Mouse (Mus musculus) limb, embryonic 14.5 days (tissue): ENCODE measurements around the gene Uqcc1. TPM values are rescaled to one million over a fixed set of nuclear protein-coding genes. Genes with fewer than 3 reads are reported as not detected.

ENCODE experiments used
- ATAC-seq: fragments of 200-750 bp; cut with Nextera tagmentation; 2 replicates; pipeline ENCODE4 v1.8.0; 2017; ENCODE audit warnings: low read depth, moderate number of reproducible peaks, moderate TSS enrichment; ENCODE audit not compliant: low FRiP score
- DNase-seq: peaks from one replicate; pipeline ENCODE4 v3.0.0-alpha.2; 2015; ENCODE audit warnings: low spot score
- H3K27ac ChIP-seq: fragments of 300-500 bp; sonication (generic); replicated peaks from 2 replicates; pipeline ENCODE4 v1.5.1; 2014; ENCODE audit warnings: low read depth, mild to moderate bottlenecking, low read length, moderate library complexity, mixed read lengths
- H3K27me3 ChIP-seq: fragments of 300-500 bp; sonication (generic); 2 replicates; pipeline ENCODE4 v1.6.1; 2014; ENCODE audit warnings: low read length, mixed read lengths; ENCODE audit not compliant: control insufficient read depth, insufficient read depth
- H3K36me3 ChIP-seq: fragments of 300-500 bp; sonication (generic); 2 replicates; pipeline ENCODE4 v1.6.1; 2014; ENCODE audit warnings: mild to moderate bottlenecking, low read length, moderate library complexity, mixed read lengths; ENCODE audit not compliant: control insufficient read depth, insufficient read depth
- H3K4me1 ChIP-seq: fragments of 300-500 bp; sonication (generic); 2 replicates; pipeline ENCODE4 v1.6.1; 2014; ENCODE audit warnings: antibody characterized with exemption, low read length, mixed read lengths; ENCODE audit not compliant: control insufficient read depth, insufficient read depth
- H3K4me2 ChIP-seq: fragments of 300-500 bp; sonication (generic); replicated peaks from 2 replicates; pipeline ENCODE4 v1.6.1; 2014; ENCODE audit warnings: low read depth, mild to moderate bottlenecking, low read length, moderate library complexity; ENCODE audit not compliant: severe bottlenecking
- H3K4me3 ChIP-seq: fragments of 300-500 bp; sonication (generic); replicated peaks from 2 replicates; pipeline ENCODE4 v1.5.1; 2014; ENCODE audit warnings: low read length
- H3K9ac ChIP-seq: fragments of 300-500 bp; sonication (generic); 2 replicates; pipeline ENCODE4 v1.6.1; 2014; ENCODE audit warnings: mild to moderate bottlenecking, low read depth, low read length, moderate library complexity; ENCODE audit not compliant: severe bottlenecking
- H3K9me3 ChIP-seq: fragments of 300-500 bp; sonication (generic); 2 replicates; pipeline ENCODE4 v1.6.1; 2016; ENCODE audit warnings: low read length; ENCODE audit not compliant: control insufficient read depth
- POLR2A ChIP-seq: fragments of 200-500 bp; IDR thresholded peaks from 2 replicates; pipeline ENCODE4 v1.8.0; 2012; ENCODE audit warnings: inconsistent platforms, mild to moderate bottlenecking, moderate library complexity, borderline replicate concordance; ENCODE audit not compliant: insufficient read depth, insufficient read length; ENCODE audit errors: extremely low read depth
- WGBS: fragments of 180-500 bp; shearing (Covaris S2); extraction: QIAGEN DNeasy Blood & Tissue Kit; methylation state at CpG from one replicate; pipeline ENCODE4 v1.1.7; 2014; 5-methylcytosine and 5-hydroxymethylcytosine counted together
- polyA plus RNA-seq, 2 experiments: library from polyadenylated mRNA; depleted of rRNA in 1 of 2; stranded (reverse) in 1 of 2; unstranded in 1 of 2; fragments of >200 nt; fragmentation: Nextera tagmentation in 1 of 2; extraction: Ambion mirVana in 1 of 2; gene quantifications; 2 replicates each; pipeline versions ENCODE4 v1.2.1 to v1.2.3; 2012 to 2014

The Uqcc1 gene
- polyA plus RNA-seq, 2 experiments: 42.1 to 58.5 TPM

DNA sequence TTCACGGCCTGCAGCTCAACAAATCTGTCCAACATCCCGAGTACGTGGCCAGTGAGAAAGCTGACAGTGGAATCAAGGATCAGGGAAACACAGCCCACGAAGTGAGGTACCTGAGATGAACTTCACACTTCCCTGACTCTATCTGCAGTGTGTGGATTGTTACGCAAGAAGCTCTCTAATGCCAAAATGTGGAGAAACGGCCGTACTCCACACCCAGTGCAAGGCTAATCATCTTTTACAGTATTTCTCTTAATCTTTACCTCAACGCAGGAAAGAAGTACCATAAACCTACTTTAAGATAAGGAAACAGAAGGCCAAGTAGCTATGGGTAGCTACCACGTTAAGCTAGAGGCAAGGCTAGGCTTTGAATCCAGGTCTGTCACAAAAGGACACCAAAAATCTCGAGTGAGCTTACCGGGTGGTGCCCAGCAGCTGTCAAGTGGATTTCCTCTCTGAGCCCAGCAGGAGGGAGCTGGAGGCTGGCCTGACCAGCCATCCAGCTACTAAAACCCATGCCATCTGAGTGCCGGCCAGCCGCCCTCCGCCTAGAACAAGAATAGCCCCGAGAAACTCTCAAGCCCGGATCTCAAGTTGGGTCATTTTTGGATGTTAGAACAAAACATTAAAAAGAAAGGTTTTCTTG is 27.0 kb downstream of the Uqcc1 start:
- WGBS: 69% methylated on average over 16 of the region's 16 CpGs
- no peak overlapping the region; the same call in 1 of the 2 replicates for H3K9ac ChIP-seq
- no peak overlapping the region for H3K4me3 ChIP-seq

DNA sequence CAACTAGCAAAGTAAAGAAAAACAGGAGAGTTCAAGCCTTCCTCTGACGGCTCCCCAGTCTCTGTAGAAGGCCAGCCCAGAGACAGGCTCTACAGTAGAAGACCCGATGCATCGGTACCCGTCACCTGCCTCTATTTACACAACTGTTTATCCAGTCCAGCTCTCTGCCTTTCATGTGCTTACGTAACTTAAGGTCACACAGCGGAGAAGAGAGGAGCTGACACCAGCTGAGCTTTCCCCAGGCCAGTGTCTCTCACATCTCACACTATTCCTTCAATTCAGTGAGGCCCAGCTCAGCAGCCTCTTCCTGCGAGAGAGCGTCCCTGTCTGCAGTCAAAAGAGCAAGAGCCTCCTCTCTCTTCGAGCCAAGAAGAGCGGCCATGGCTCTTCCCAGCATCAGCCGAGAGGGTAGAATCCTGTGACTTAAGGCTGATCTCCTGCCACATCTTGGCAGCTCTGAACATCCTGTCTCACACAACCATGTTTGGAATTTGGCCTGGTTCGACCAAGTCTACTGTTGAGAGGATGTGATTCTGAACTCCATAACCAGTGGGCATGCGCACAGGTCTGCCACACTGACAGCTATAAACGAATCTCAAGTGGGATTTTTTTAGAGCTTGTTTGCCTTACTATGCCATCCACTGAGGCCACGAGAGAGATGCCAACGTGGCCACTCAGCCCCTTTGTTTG is 34.9 kb downstream of the Uqcc1 start:
- TF ChIP-seq POLR2A: no peak

More for the DNA sequence above, 27.0 kb downstream of the Uqcc1 start:
- no peaks in the 10 kb centered on the region for H3K27me3 ChIP-seq
- H3K36me3 ChIP-seq: peaks cover 53% of the 10 kb centered on the region
- ATAC-seq (no peak), DNase-seq (no peak)
- no peaks in the 10 kb centered on the region for H3K9me3 ChIP-seq
- no peak for TF ChIP-seq POLR2A
- H3K27ac ChIP-seq: no peak overlapping the region
- H3K4me2 ChIP-seq: no peak overlapping the region
- H3K4me1 ChIP-seq: no peaks in the 10 kb centered on the region

DNA sequence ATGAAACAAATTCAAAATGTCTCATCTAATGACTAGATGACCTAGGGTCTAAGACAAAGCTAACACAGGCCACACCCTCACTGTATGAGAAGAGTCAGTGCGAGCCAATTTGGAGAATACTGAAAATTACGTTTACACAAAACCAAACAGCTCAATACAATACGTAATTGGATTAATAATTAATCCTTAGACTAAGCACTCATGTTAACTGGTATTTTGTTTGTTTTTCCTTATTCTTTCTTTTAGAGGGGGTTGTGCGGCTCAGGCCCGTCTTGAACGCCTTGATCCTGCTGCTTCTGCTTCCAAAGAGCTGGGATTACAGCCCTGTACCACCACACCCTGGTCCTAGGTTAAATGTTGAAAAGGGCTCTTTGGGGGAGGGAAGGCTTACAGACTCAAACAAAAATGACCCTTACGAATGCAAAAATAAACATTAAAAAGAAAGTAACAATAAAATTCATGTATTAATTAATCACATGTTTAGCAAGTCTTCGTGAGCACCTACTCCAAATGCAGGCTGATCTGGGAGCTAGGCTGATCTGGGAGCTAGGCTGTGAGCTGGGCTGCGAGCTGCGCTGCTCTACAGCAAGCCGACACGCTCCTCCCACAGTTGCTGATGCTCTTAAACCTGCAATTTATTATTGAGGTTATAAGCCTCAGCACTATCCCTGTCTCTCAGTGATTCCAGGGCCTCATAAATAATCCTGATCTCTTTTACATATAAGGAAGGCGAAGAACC is 35.6 kb downstream of the Uqcc1 start:
- no peak overlapping the region for H3K4me2 ChIP-seq
- 87% methylated on average over 13 of the region's 13 CpGs for WGBS
- H3K9me3 ChIP-seq: no peaks in the 10 kb centered on the region
- no peak for ATAC-seq
- DNase-seq: no peak
- H3K27me3 ChIP-seq: no peaks in the 10 kb centered on the region
- no peak for TF ChIP-seq POLR2A
- no peak overlapping the region for H3K27ac ChIP-seq
- no peak overlapping the region for H3K9ac ChIP-seq
- H3K4me3 ChIP-seq: no peak overlapping the region
- H3K36me3 ChIP-seq: peaks cover 46% of the 10 kb centered on the region
- H3K4me1 ChIP-seq: no peaks in the 10 kb centered on the region

More for the DNA sequence above, 34.9 kb downstream of the Uqcc1 start:
- 90% methylated on average over 16 of the region's 16 CpGs for WGBS
- H3K4me3 ChIP-seq: no peak overlapping the region
- no peaks in the 10 kb centered on the region for H3K9me3 ChIP-seq
- H3K27me3 ChIP-seq: no peaks in the 10 kb centered on the region
- no peak overlapping the region for H3K9ac ChIP-seq
- no peak overlapping the region for H3K27ac ChIP-seq
- DNase-seq (no peak), ATAC-seq (no peak)
- H3K36me3 ChIP-seq: peaks cover 45% of the 10 kb centered on the region
- no peaks in the 10 kb centered on the region for H3K4me1 ChIP-seq
- H3K4me2 ChIP-seq: no peak overlapping the region

DNA sequence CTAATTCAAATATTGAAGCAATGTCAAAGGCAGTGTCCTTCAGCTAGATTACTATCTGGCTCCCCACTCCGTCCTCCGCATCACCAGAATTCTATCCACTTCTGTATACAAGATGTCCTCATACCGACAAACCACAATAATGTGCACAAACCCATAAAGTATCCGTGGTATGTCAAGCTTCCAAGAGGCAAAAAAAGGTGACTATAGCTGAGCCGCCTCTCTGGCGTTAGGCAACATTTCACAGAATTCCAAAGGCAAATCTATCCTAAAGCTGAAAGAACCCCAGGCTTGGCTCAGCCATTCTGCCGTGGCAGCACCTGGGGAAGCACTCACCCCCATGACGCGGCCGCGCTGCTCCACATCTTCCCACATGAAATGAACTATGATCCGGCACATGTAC is 43.3 kb downstream of the Uqcc1 start:
- Histone ChIP-seq H3K27ac (no peak overlapping the region), H3K27me3 (no peaks in the 10 kb centered on the region), H3K4me3 (no peak overlapping the region), H3K9ac (no peak overlapping the region), H3K9me3 (no peaks in the 10 kb centered on the region), H3K4me2 (no peak overlapping the region), H3K4me1 (peaks cover 8% of the 10 kb centered on the region; the same call in 1 of the 2 replicates), H3K36me3 (peaks cover 38% of the 10 kb centered on the region)
- ATAC-seq (no peak), DNase-seq (no peak)
- TF ChIP-seq POLR2A: no peak
- 91% methylated on average over 12 of the region's 12 CpGs for WGBS

DNA sequence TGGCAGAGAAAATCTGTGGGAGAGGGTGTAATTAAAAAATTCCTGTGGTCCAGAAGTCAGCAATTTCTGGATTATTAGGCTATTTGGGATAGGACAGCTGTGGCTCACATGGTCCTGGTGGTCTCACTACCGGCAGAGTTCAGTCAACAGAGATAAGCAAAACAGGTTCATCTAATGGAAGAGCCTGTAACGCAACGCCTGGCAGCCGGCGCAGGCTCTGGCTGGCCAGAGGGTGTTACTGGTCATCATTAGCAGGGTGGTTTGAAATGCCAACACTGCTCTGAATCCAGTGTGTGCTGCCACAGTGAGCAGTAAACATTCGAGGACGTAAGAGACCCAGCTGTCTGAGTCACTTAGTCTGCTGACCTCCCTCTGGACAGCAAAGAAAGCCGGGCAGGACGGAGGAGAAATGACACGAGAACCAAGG is 44.8 kb downstream of the Uqcc1 start:
- no peak overlapping the region for H3K4me3 ChIP-seq
- no peak overlapping the region for H3K4me2 ChIP-seq
- no peak overlapping the region for H3K9ac ChIP-seq
- no peaks in the 10 kb centered on the region for H3K27me3 ChIP-seq
- H3K36me3 ChIP-seq: peaks cover 35% of the 10 kb centered on the region
- DNase-seq (no peak), ATAC-seq (no peak)
- H3K27ac ChIP-seq: no peak overlapping the region
- 76% methylated on average over 10 of the region's 10 CpGs for WGBS
- peaks cover 8% of the 10 kb centered on the region; the same call in 1 of the 2 replicates for H3K4me1 ChIP-seq
- no peaks in the 10 kb centered on the region for H3K9me3 ChIP-seq
- TF ChIP-seq POLR2A: no peak
